Mouse (Mus musculus) brain, embryonic 14.5 days (tissue): ENCODE measurements around the gene Dennd4a. TPM values are rescaled to one million over a fixed set of nuclear protein-coding genes. Genes with fewer than 3 reads are reported as not detected.

Source experiments
- DNase-seq: peaks from one replicate; pipeline ENCODE4 v3.0.0-alpha.2; 2011; ENCODE audit warnings: low read depth
- CTCF ChIP-seq: fragments of 200-500 bp; IDR thresholded peaks from 2 replicates; pipeline ENCODE4 v1.5.1; 2012; ENCODE audit warnings: inconsistent platforms, mild to moderate bottlenecking, moderate library complexity, borderline replicate concordance; ENCODE audit not compliant: insufficient read depth, insufficient read length; ENCODE audit errors: extremely low read depth
- POLR2A ChIP-seq: fragments of 200-500 bp; IDR thresholded peaks from 2 replicates; pipeline ENCODE4 v1.6.1; 2012; ENCODE audit warnings: mild to moderate bottlenecking, inconsistent platforms, borderline replicate concordance; ENCODE audit not compliant: poor library complexity, insufficient read depth, insufficient read length, severe bottlenecking; ENCODE audit errors: extremely low read depth
- polyA plus RNA-seq: library from polyadenylated mRNA; depleted of rRNA; stranded (reverse); fragments of >200 nt; gene quantifications from 2 replicates; pipeline ENCODE4 v1.2.3, GENCODE M21; 2012

The Dennd4a gene
- polyA plus RNA-seq, 1 experiment = 14.3 TPM

- no peak for DNase-seq
- TF ChIP-seq CTCF = no peak
- TF ChIP-seq POLR2A = no peak
These were observed 91.7 kb downstream of the Dennd4a start for GRCm38 (mm10) chr9:64902866-64903265.

GRCm38 (mm10) chr9:64903386-64903785 is 92.2 kb downstream of the Dennd4a start:
- peak; percentile 94 for DNase-seq
- TF ChIP-seq POLR2A = no peak
- TF ChIP-seq CTCF = peak; percentile 84

GRCm38 (mm10) chr9:64904917-64905640 is 93.9 kb downstream of the Dennd4a start:
- TF ChIP-seq CTCF (no peak), POLR2A (no peak)
- DNase-seq = no peak

GRCm38 (mm10) chr9:64907441-64907840 is 96.3 kb downstream of the Dennd4a start:
- TF ChIP-seq POLR2A (no peak), CTCF (no peak)
- no peak for DNase-seq

GRCm38 (mm10) chr9:64913406-64913805 is 102.3 kb downstream of the Dennd4a start:
- no peak for DNase-seq
- TF ChIP-seq CTCF = no peak
- TF ChIP-seq POLR2A = no peak

- TF ChIP-seq CTCF = no peak
- no peak for TF ChIP-seq POLR2A
These were observed 102.8 kb downstream of the Dennd4a start for GRCm38 (mm10) chr9:64913973-64914372.

GRCm38 (mm10) chr9:64914629-64915028 is 103.5 kb downstream of the Dennd4a start:
- no peak for DNase-seq

More at GRCm38 (mm10) chr9:64913973-64914372, 102.8 kb downstream of the Dennd4a start:
- DNase-seq = no peak

GRCm38 (mm10) chr9:64918560-64918959 is 107.4 kb downstream of the Dennd4a start:
- TF ChIP-seq CTCF = no peak
- no peak for TF ChIP-seq POLR2A
- DNase-seq = peak; percentile 46

More at GRCm38 (mm10) chr9:64914629-64915028, 103.5 kb downstream of the Dennd4a start:
- no peak for TF ChIP-seq CTCF
- no peak for TF ChIP-seq POLR2A

GRCm38 (mm10) chr9:64925771-64926170 is 114.6 kb downstream of the Dennd4a start:
- TF ChIP-seq CTCF (no peak), POLR2A (no peak)
- DNase-seq = peak; percentile 59

GRCm38 (mm10) chr9:64926201-64926991 is 115.3 kb downstream of the Dennd4a start:
- peak; percentile 71 for DNase-seq
- TF ChIP-seq POLR2A = no peak
- TF ChIP-seq CTCF = no peak

GRCm38 (mm10) chr9:64930256-64930655 is 119.1 kb downstream of the Dennd4a start:
- DNase-seq = no peak
- TF ChIP-seq CTCF (no peak), POLR2A (no peak)

- TF ChIP-seq CTCF = no peak
- TF ChIP-seq POLR2A = no peak
These were observed 120.8 kb downstream of the Dennd4a start for GRCm38 (mm10) chr9:64931751-64932610.

More at GRCm38 (mm10) chr9:64931751-64932610, 120.8 kb downstream of the Dennd4a start:
- DNase-seq = no peak
